9 mouse cellular contexts compared by ENCODE assay signal in the genomic region with DNA sequence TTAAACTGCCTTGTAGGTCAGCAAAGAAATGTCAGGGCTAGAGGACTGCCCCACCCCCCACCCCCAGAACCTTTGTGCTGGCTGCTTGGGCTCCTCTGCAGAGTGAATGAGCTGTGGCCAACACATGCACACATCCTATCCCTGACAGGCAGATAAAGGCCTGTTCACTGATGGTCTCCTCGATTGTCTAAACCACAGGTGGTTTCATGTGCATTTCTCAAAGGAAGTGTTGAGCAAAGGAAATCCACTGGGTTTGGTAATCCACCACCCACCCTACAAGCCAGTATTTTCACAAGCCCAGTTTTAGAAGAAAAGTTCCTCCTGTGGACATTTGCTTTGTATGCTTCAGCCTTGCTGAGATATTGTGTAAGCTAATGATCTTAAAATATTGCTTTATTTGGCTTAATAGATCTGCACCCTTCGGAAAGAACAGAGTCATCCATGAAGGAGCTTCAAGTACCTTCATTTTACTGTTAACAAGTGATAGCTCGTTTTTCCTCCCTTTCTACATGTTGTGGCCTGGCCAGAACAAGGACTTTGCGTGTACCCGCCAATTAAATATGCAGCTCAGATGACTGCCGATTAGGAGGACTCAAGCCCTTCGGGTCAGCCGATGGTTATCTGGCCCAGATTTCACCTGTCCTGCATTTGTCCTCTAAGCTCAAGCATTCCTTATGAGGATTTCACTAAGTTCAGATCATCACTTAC. TPM values are rescaled to one million over a fixed set of nuclear protein-coding genes. Genes with fewer than 3 reads are reported as not detected.
DNase-seq lines count a peak whose midpoint lies in the region; ATAC-seq and TF ChIP-seq lines count a peak whose summit lies in the region.
"Had no signal": no experiment of that assay in that cellular context is flagged by ENCODE, and none has a peak within 500 bp of the region (broad histone marks: within the 10 kb centered on the region; RNA-seq: fewer than 3 reads in every experiment).

No protein-coding gene starts in this region.

- peak overlapping the region; percentile 98 for H3K27ac ChIP-seq in layer of hippocampus, adult 2 months
- H3K27ac ChIP-seq in bone marrow, adult 2 months (ENCODE audit: control insufficient read depth, insufficient read depth, low read depth, low read length, poor library complexity) = peak overlapping the region; percentile 57
- 0 out of 2 replicates have a peak overlapping the region, but pooled peaks have one; percentile 20 for H3K27ac ChIP-seq in midbrain, embryonic 14.5 days (replicated peaks; ENCODE audit: low read depth, low read length)
- no peak overlapping the region for H3K27ac ChIP-seq in intestine, embryonic 16.5 days (ENCODE audit: low read length)

- H3K27me3 ChIP-seq in midbrain, embryonic 14.5 days (ENCODE audit: control insufficient read depth, insufficient read depth, low read length) = no peaks in the 10 kb centered on the region
- peaks cover 2% of the 10 kb centered on the region; the same call in 1 of the 2 replicates for H3K27me3 ChIP-seq in intestine, embryonic 16.5 days (replicated peaks; ENCODE audit: control insufficient read depth, insufficient read depth, low read length)

- DNase-seq in layer of hippocampus, adult 2 months (ENCODE audit: low spot score in 2 of 2) = no peak
- no peak for DNase-seq in layer of hippocampus, postnatal 10 days (ENCODE audit: low spot score in 2 of 2)
- DNase-seq in gonadal fat pad, adult 2 months (ENCODE audit: low read depth) = peak; percentile 51
- peak; percentile 30 for DNase-seq in midbrain, embryonic 14.5 days
- no peak for DNase-seq in thymus, postnatal 14 days
- no peak for DNase-seq in cerebellum, postnatal 36 days
- DNase-seq: lung, embryonic 14.5 days had no signal

- WGBS in bone marrow, adult 2 months = 23% methylated on average over 8 of the region's 8 CpGs
- WGBS in midbrain, embryonic 14.5 days = 45% methylated on average over 8 of the region's 8 CpGs
- 53% methylated on average over 8 of the region's 8 CpGs for WGBS in intestine, embryonic 16.5 days

- no peak for TF ChIP-seq CTCF in layer of hippocampus, adult 2 months (conservative IDR thresholded peaks at IDR 0.05)
- TF ChIP-seq CTCF in bone marrow, adult 2 months (IDR thresholded peaks at IDR 0.05; ENCODE audit: control insufficient read depth, insufficient read depth, low read length) = no peak

- H3K9me3 ChIP-seq in midbrain, embryonic 14.5 days (ENCODE audit: control insufficient read depth, low read length) = no peaks in the 10 kb centered on the region
- H3K9me3 ChIP-seq in intestine, embryonic 16.5 days (ENCODE audit: control insufficient read depth, low read length) = no peaks in the 10 kb centered on the region

- H3K4me3 ChIP-seq in layer of hippocampus, adult 2 months = peak overlapping the region; percentile 75
- H3K4me3 ChIP-seq in bone marrow, adult 2 months (replicated peaks; ENCODE audit: control insufficient read depth, low read depth, low read length) = peak overlapping the region; percentile 49
- no peak overlapping the region for H3K4me3 ChIP-seq in midbrain, embryonic 14.5 days (replicated peaks; ENCODE audit: low read depth, low read length)
- no peak overlapping the region for H3K4me3 ChIP-seq in intestine, embryonic 16.5 days (ENCODE audit: low read length)

- 0 out of 2 replicates have a peak, but pooled peaks cover 4% of the 10 kb centered on the region for H3K36me3 ChIP-seq in midbrain, embryonic 14.5 days (ENCODE audit: control insufficient read depth, insufficient read depth, low read length)
- H3K36me3 ChIP-seq in intestine, embryonic 16.5 days (ENCODE audit: control insufficient read depth, insufficient read depth, low read length) = no peaks in the 10 kb centered on the region

- ATAC-seq in midbrain, embryonic 14.5 days (ENCODE audit: low FRiP score, low TSS enrichment) = no peak
- no peak for ATAC-seq in intestine, embryonic 16.5 days

- H3K9ac ChIP-seq in midbrain, embryonic 14.5 days (replicated peaks; ENCODE audit: low read length) = no peak overlapping the region
- no peak overlapping the region for H3K9ac ChIP-seq in intestine, embryonic 16.5 days (ENCODE audit: low read depth, low read length)
- H3K9ac ChIP-seq: lung, embryonic 14.5 days had no signal

- H3K4me2 ChIP-seq in midbrain, embryonic 14.5 days (ENCODE audit: low read length) = peak overlapping the region; percentile 69
- H3K4me2 ChIP-seq in intestine, embryonic 16.5 days (ENCODE audit: low read depth, low read length) = no peak overlapping the region

- TF ChIP-seq POLR2A in bone marrow, adult 2 months (IDR thresholded peaks at IDR 0.05; ENCODE audit: borderline replicate concordance, control insufficient read depth, low read depth, low read length) = no peak

- no peaks in the 10 kb centered on the region; the same call in 1 of the 2 replicates for H3K4me1 ChIP-seq in bone marrow, adult 2 months (ENCODE audit: control insufficient read depth, insufficient read depth, low read length)
- peaks cover 7% of the 10 kb centered on the region for H3K4me1 ChIP-seq in midbrain, embryonic 14.5 days (ENCODE audit: control insufficient read depth, insufficient read depth, low read length)
- H3K4me1 ChIP-seq in intestine, embryonic 16.5 days (ENCODE audit: control insufficient read depth, insufficient read depth, low read length) = no peaks in the 10 kb centered on the region

RNA-seq across cellular contexts. Expression of gene Tmsb4x, which starts 3.1 kb away (rescaled TPM):
- 1,000 to 10,000 TPM; 1,652 to 1,714 TPM for total RNA-seq in layer of hippocampus, adult 2 months (2021)
- total RNA-seq in layer of hippocampus, postnatal 10 days (2021) = 1,000 to 10,000 TPM; 2,084 to 2,121 TPM
- polyA plus RNA-seq in bone marrow, adult 2 months (2011; ENCODE audit: insufficient read depth, insufficient read length, low replicate concordance, missing spikeins) = 2,117 and 3,348 TPM in 2 replicates
- polyA plus RNA-seq in gonadal fat pad, adult 2 months (2012; rRNA removed) = 749 and 958 TPM in 2 replicates
- polyA plus RNA-seq in midbrain, embryonic 14.5 days (2014; fragmentation: Nextera tagmentation; extraction: Ambion mirVana) = 5,114 and 5,358 TPM in 2 replicates
- 2,883 and 3,085 TPM in 2 replicates for polyA plus RNA-seq in intestine, embryonic 16.5 days (2015; fragmentation: Nextera tagmentation; extraction: Ambion mirVana)

RNA-seq across cellular contexts. Expression of gene Tlr8, which starts 58.2 kb away (rescaled TPM):
- total RNA-seq in layer of hippocampus, adult 2 months (2021) = under 1 TPM; 0.15 to 0.33 TPM
- not detected for total RNA-seq in layer of hippocampus, postnatal 10 days (2021)
- polyA plus RNA-seq in bone marrow, adult 2 months (2011; ENCODE audit: insufficient read depth, insufficient read length, low replicate concordance, missing spikeins) = 1.4 and 1.5 TPM in 2 replicates
- 1.5 and 2.2 TPM in 2 replicates for polyA plus RNA-seq in gonadal fat pad, adult 2 months (2012; rRNA removed)
- 0.07 TPM in 1 of 2 replicates, not detected in the other for polyA plus RNA-seq in midbrain, embryonic 14.5 days (2014; fragmentation: Nextera tagmentation; extraction: Ambion mirVana)
- polyA plus RNA-seq in intestine, embryonic 16.5 days (2015; fragmentation: Nextera tagmentation; extraction: Ambion mirVana) = 0.35 and 0.66 TPM in 2 replicates

Comparison
In these comparisons a context has a peak if more than half of its experiments do, and no peak if none do; other contexts are left out.
1. DNase-seq: peak in gonadal fat pad, adult 2 months (single experiment) and midbrain, embryonic 14.5 days (single experiment); none in layer of hippocampus, adult 2 months (0 of 2), layer of hippocampus, postnatal 10 days (0 of 2), thymus, postnatal 14 days (single experiment) and cerebellum, postnatal 36 days (0 of 2).
2. H3K4me3 ChIP-seq: peak in layer of hippocampus, adult 2 months (single experiment) and bone marrow, adult 2 months (single experiment); none in midbrain, embryonic 14.5 days (single experiment) and intestine, embryonic 16.5 days (single experiment).